Mouse (Mus musculus) MEL (cell line): ENCODE measurements at regions not wholly inside any gene's neighbourhood (a gene's known extent, or its start where the extent isn't known, plus 50 kb on each side); places are given as distances from the start of the nearest gene placed in this dataset.

Source experiments
- DNase-seq: peaks from one replicate; pipeline ENCODE4 v3.0.0; 2011; ENCODE audit warnings: low read depth, low spot score
- H3K27ac ChIP-seq: 2 replicates; pipeline ENCODE4 v1.5.1; 2012; ENCODE audit warnings: low read depth, mild to moderate bottlenecking, control low read depth, low read length, moderate library complexity; ENCODE audit not compliant: control insufficient read depth
- H3K27me3 ChIP-seq, 2 experiments: fragments of 150-350 bp in 1 of 2; sonication (generic) in 1 of 2; 2 replicates each; pipeline ENCODE4 v1.6.1; 2012; ENCODE audit warnings: low read length in 2 of 2, mild to moderate bottlenecking in 2 of 2, improper control_type of control experiment in 1 of 2, moderate library complexity in 1 of 2; ENCODE audit not compliant: insufficient read depth in 2 of 2, control insufficient read depth in 1 of 2
- H3K36me3 ChIP-seq, 2 experiments: 2 replicates each; pipeline ENCODE4 v1.6.1; 2012 to 2014; ENCODE audit warnings: low read length in 2 of 2, improper control_type of control experiment in 1 of 2, inconsistent platforms in 1 of 2, mild to moderate bottlenecking in 1 of 2; ENCODE audit not compliant: insufficient read depth in 2 of 2, control insufficient read depth in 1 of 2
- H3K4me1 ChIP-seq, 2 experiments: fragments of 150-350 bp in 1 of 2; sonication (generic) in 1 of 2; 2 replicates each; pipeline ENCODE4 v1.6.1; 2012; ENCODE audit warnings: low read length in 2 of 2, improper control_type of control experiment in 1 of 2, mild to moderate bottlenecking in 1 of 2; ENCODE audit not compliant: insufficient read depth in 2 of 2, control insufficient read depth in 1 of 2
- H3K4me3 ChIP-seq, 2 experiments: fragments of 150-350 bp in 1 of 2; sonication (generic) in 1 of 2; 2 replicates each; pipeline ENCODE4 v1.5.1; 2012; ENCODE audit warnings: low read depth in 2 of 2, low read length in 2 of 2, mild to moderate bottlenecking in 2 of 2, moderate library complexity in 2 of 2, control low read depth in 1 of 2, improper control_type of control experiment in 1 of 2; ENCODE audit not compliant: control insufficient read depth in 1 of 2, insufficient read depth in 1 of 2
- H3K79me2 ChIP-seq: 2 replicates; pipeline ENCODE4 v1.6.1; 2012; ENCODE audit warnings: mild to moderate bottlenecking, low read length, moderate library complexity; ENCODE audit not compliant: control insufficient read depth, poor library complexity, insufficient read depth
- H3K9ac ChIP-seq: 2 replicates; pipeline ENCODE4 v1.6.1; 2012; ENCODE audit warnings: low read depth, mild to moderate bottlenecking, control low read depth, low read length, moderate library complexity; ENCODE audit not compliant: control insufficient read depth, poor library complexity, severe bottlenecking
- H3K9me3 ChIP-seq: fragments of 150-350 bp; sonication (generic); replicated peaks from 2 replicates; pipeline ENCODE4 v1.6.1; 2012; ENCODE audit warnings: mild to moderate bottlenecking, low read length, improper control_type of control experiment, moderate library complexity; ENCODE audit not compliant: insufficient read depth
- BHLHE40 ChIP-seq: IDR thresholded peaks from 2 replicates; pipeline ENCODE4 v1.6.1; 2012; ENCODE audit warnings: low read depth, mild to moderate bottlenecking, inconsistent platforms, low read length, improper control_type of control experiment, borderline replicate concordance
- CHD1 ChIP-seq: IDR thresholded peaks from 2 replicates; pipeline ENCODE4 v1.6.1; 2012; ENCODE audit warnings: low read depth, mild to moderate bottlenecking, inconsistent platforms, low read length, improper control_type of control experiment
- CTCF ChIP-seq, 3 experiments: IDR thresholded peaks in 2 of 3; conservative IDR thresholded peaks in 1 of 3; 2 replicates each; pipeline ENCODE4 v1.5.1; 2011 to 2012; ENCODE audit warnings: low read length in 3 of 3, low read depth in 2 of 3, mild to moderate bottlenecking in 2 of 3, improper control_type of control experiment in 1 of 3, inconsistent platforms in 1 of 3, mixed read lengths in 1 of 3, moderate library complexity in 1 of 3; ENCODE audit not compliant: control insufficient read depth in 1 of 3, insufficient read depth in 1 of 3, poor library complexity in 1 of 3, severe bottlenecking in 1 of 3
- E2F4 ChIP-seq: IDR thresholded peaks from 2 replicates; pipeline ENCODE4 v1.6.1; 2011; ENCODE audit warnings: low read depth, low read length, improper control_type of control experiment, borderline replicate concordance
- EP300 ChIP-seq, 2 experiments: IDR thresholded peaks; 2 replicates each; pipeline ENCODE4 v1.6.1; 2011; ENCODE audit warnings: improper control_type of control experiment in 2 of 2, low read length in 2 of 2, low read depth in 1 of 2, mild to moderate bottlenecking in 1 of 2
- GABPA ChIP-seq: IDR thresholded peaks from 2 replicates; pipeline ENCODE4 v1.6.1; 2012; ENCODE audit warnings: low read depth, mild to moderate bottlenecking, inconsistent platforms, low read length, improper control_type of control experiment, moderate library complexity
- MAX ChIP-seq: IDR thresholded peaks from 2 replicates; pipeline ENCODE4 v1.6.1; 2011; ENCODE audit warnings: low read length, improper control_type of control experiment
- MAZ ChIP-seq: IDR thresholded peaks from 2 replicates; pipeline ENCODE4 v1.6.1; 2012; ENCODE audit warnings: low read depth, mild to moderate bottlenecking, inconsistent platforms, low read length, improper control_type of control experiment
- MXI1 ChIP-seq: IDR thresholded peaks from 2 replicates; pipeline ENCODE4 v1.6.1; 2011; ENCODE audit warnings: mild to moderate bottlenecking, low read depth, low read length, improper control_type of control experiment
- MYB ChIP-seq: IDR thresholded peaks from 2 replicates; pipeline ENCODE4 v1.6.1; 2011; ENCODE audit warnings: mild to moderate bottlenecking, low read depth, low read length, improper control_type of control experiment
- NELFE ChIP-seq: IDR thresholded peaks from 2 replicates; pipeline ENCODE4 v1.6.1; 2011; ENCODE audit warnings: low read depth, low read length, improper control_type of control experiment
- RAD21 ChIP-seq: IDR thresholded peaks from 2 replicates; pipeline ENCODE4 v1.6.1; 2011; ENCODE audit warnings: mild to moderate bottlenecking, low read depth, low read length, improper control_type of control experiment
- RCOR1 ChIP-seq: IDR thresholded peaks from 2 replicates; pipeline ENCODE4 v1.6.1; 2012; ENCODE audit warnings: low read depth, mild to moderate bottlenecking, inconsistent platforms, low read length, improper control_type of control experiment
- SMC3 ChIP-seq: IDR thresholded peaks from 2 replicates; pipeline ENCODE4 v1.6.1; 2011; ENCODE audit warnings: low read depth, low read length, improper control_type of control experiment
- TAL1 ChIP-seq: IDR thresholded peaks from 2 replicates; pipeline ENCODE4 v1.6.1; 2012; ENCODE audit warnings: mild to moderate bottlenecking, inconsistent platforms, low read length, moderate library complexity, mixed read lengths
- ZC3H11A ChIP-seq: IDR thresholded peaks from 2 replicates; pipeline ENCODE4 v1.6.1; 2012; ENCODE audit warnings: low read depth, mild to moderate bottlenecking, inconsistent platforms, low read length, improper control_type of control experiment
- ZMIZ1 ChIP-seq: IDR thresholded peaks from 2 replicates; pipeline ENCODE4 v1.6.1; 2012; ENCODE audit warnings: low read depth, mild to moderate bottlenecking, inconsistent platforms, low read length, improper control_type of control experiment, moderate library complexity
- ZNF384 ChIP-seq: IDR thresholded peaks from 2 replicates; pipeline ENCODE4 v1.6.1; 2012; ENCODE audit warnings: low read depth, mild to moderate bottlenecking, inconsistent platforms, low read length, improper control_type of control experiment

- Histone ChIP-seq H3K27me3 (no peaks in the 10 kb centered on the region), H3K4me1 (no peaks in the 10 kb centered on the region), H3K27ac (no peak overlapping the region), H3K9ac (no peak overlapping the region), H3K79me2 (no peaks in the 10 kb centered on the region), H3K36me3 (no peaks in the 10 kb centered on the region), H3K9me3 (no peaks in the 10 kb centered on the region), H3K4me3 (no peak overlapping the region)
- no peak for TF ChIP-seq ZNF384
- no peak for TF ChIP-seq EP300 (IDR thresholded peaks at IDR 0.05; ENCODE audit: low read depth in 1 of 2, low read length in 2 of 2)
- TF ChIP-seq MAZ = no peak
- TF ChIP-seq GABPA = no peak
- TF ChIP-seq CHD1 = no peak
- no peak for TF ChIP-seq RCOR1
- TF ChIP-seq MYB = no peak
- no peak for TF ChIP-seq NELFE
- no peak for DNase-seq
Measured at GRCm38 (mm10) chr10:118679507-118679906, 190.5 kb downstream of the Dyrk2 start.

- no peak overlapping the region for H3K4me3 ChIP-seq
- no peaks in the 10 kb centered on the region for H3K4me1 ChIP-seq
- no peak overlapping the region for H3K27ac ChIP-seq
- no peak for DNase-seq
- H3K9ac ChIP-seq = no peak overlapping the region
- H3K9me3 ChIP-seq = no peaks in the 10 kb centered on the region
- H3K36me3 ChIP-seq = no peaks in the 10 kb centered on the region
- no peaks in the 10 kb centered on the region for H3K27me3 ChIP-seq
- no peaks in the 10 kb centered on the region for H3K79me2 ChIP-seq
- TF ChIP-seq ZMIZ1 (no peak), TAL1 (no peak), MXI1 (no peak), SMC3 (no peak), MAX (no peak), MAZ (no peak), E2F4 (no peak)
- TF ChIP-seq, all 39 proteins: peak for 0
Measured at GRCm38 (mm10) chr10:118680896-118681295, 189.1 kb downstream of the Dyrk2 start.

- Histone ChIP-seq H3K27ac (no peak overlapping the region), H3K4me3 (no peak overlapping the region), H3K36me3 (no peaks in the 10 kb centered on the region), H3K27me3 (no peaks in the 10 kb centered on the region), H3K4me1 (no peaks in the 10 kb centered on the region), H3K9me3 (no peaks in the 10 kb centered on the region), H3K79me2 (no peaks in the 10 kb centered on the region), H3K9ac (no peak overlapping the region)
- no peak for DNase-seq
- TF ChIP-seq ZC3H11A = no peak
- TF ChIP-seq SMC3 = no peak
- no peak for TF ChIP-seq RAD21
- no peak for TF ChIP-seq CTCF (IDR thresholded peaks at IDR 0.05 in 2 of 3, conservative IDR thresholded peaks at IDR 0.05 in 1 of 3; ENCODE audit: control insufficient read depth in 1 of 3, insufficient read depth in 1 of 3, low read depth in 2 of 3, low read length in 3 of 3, poor library complexity in 1 of 3, severe bottlenecking in 1 of 3)
- TF ChIP-seq BHLHE40 = no peak
Measured at GRCm38 (mm10) chr10:118683356-118683755, 186.7 kb downstream of the Dyrk2 start.
